Mouse (Mus musculus) stomach, embryonic 14.5 days (tissue): ENCODE measurements around the gene Met. TPM values are rescaled to one million over a fixed set of nuclear protein-coding genes. Genes with fewer than 3 reads are reported as not detected.

Source experiments
- ATAC-seq: fragments of 200-750 bp; cut with Nextera tagmentation; 2 replicates; pipeline ENCODE4 v1.8.0; 2017; ENCODE audit warnings: low read depth, moderate TSS enrichment; ENCODE audit not compliant: insufficient number of reproducible peaks, insufficient read depth, low FRiP score
- H3K27ac ChIP-seq: fragments of 300-500 bp; sonication (generic); 2 replicates; pipeline ENCODE4 v1.5.1; 2014; ENCODE audit warnings: mild to moderate bottlenecking, low read length, moderate library complexity, mixed read lengths
- H3K27me3 ChIP-seq: fragments of 300-500 bp; sonication (generic); 2 replicates; pipeline ENCODE4 v1.6.1; 2014; ENCODE audit warnings: low read length, control low read depth, mixed read lengths; ENCODE audit not compliant: control insufficient read depth, insufficient read depth
- H3K36me3 ChIP-seq: fragments of 300-500 bp; sonication (generic); 2 replicates; pipeline ENCODE4 v1.6.1; 2014; ENCODE audit warnings: mild to moderate bottlenecking, control low read depth, low read length, moderate library complexity, mixed read lengths; ENCODE audit not compliant: control insufficient read depth, insufficient read depth
- H3K4me1 ChIP-seq: fragments of 300-500 bp; sonication (generic); 2 replicates; pipeline ENCODE4 v1.6.1; 2014; ENCODE audit warnings: low read length, control low read depth, mixed read lengths; ENCODE audit not compliant: control insufficient read depth, insufficient read depth
- H3K4me2 ChIP-seq: fragments of 300-500 bp; sonication (generic); replicated peaks from 2 replicates; pipeline ENCODE4 v1.6.1; 2014; ENCODE audit warnings: low read depth, low read length, control low read depth
- H3K4me3 ChIP-seq: fragments of 300-500 bp; sonication (generic); 2 replicates; pipeline ENCODE4 v1.5.1; 2014; ENCODE audit warnings: low read depth, low read length, control low read depth
- H3K9ac ChIP-seq: fragments of 300-500 bp; sonication (generic); replicated peaks from 2 replicates; pipeline ENCODE4 v1.6.1; 2014; ENCODE audit warnings: low read depth, mild to moderate bottlenecking, control low read depth, low read length, moderate library complexity, mixed read lengths
- H3K9me3 ChIP-seq: fragments of 300-500 bp; sonication (generic); 2 replicates; pipeline ENCODE4 v1.6.1; 2016; ENCODE audit warnings: low read depth, low read length, control low read depth; ENCODE audit not compliant: control insufficient read depth
- WGBS: fragments of 180-500 bp; shearing (Covaris S2); extraction: QIAGEN DNeasy Blood & Tissue Kit; methylation state at CpG from one replicate; pipeline ENCODE4 v1.1.7; 2014; 5-methylcytosine and 5-hydroxymethylcytosine counted together
- polyA plus RNA-seq: library from polyadenylated mRNA; unstranded; fragments of >200 nt; fragmentation: Nextera tagmentation; extraction: Ambion mirVana; gene quantifications from 2 replicates; pipeline ENCODE4 v1.2.1, GENCODE M21; 2014

Met gene
- polyA plus RNA-seq, 1 experiment from 2014 or later: 15.8 TPM

GRCm38 (mm10) chr6:17561886-17562285 lies 98.3 kb downstream of the Met start:
- H3K9me3 ChIP-seq: no peaks in the 10 kb centered on the region
- WGBS: 35% methylated on average over 3 of the region's 3 CpGs
- peaks cover 11% of the 10 kb centered on the region for H3K4me1 ChIP-seq
- no peaks in the 10 kb centered on the region for H3K27me3 ChIP-seq
- no peak overlapping the region for H3K9ac ChIP-seq
- H3K4me3 ChIP-seq: no peak overlapping the region
- H3K27ac ChIP-seq: no peak overlapping the region
- ATAC-seq: no peak
- H3K36me3 ChIP-seq: no peaks in the 10 kb centered on the region
- H3K4me2 ChIP-seq: no peak overlapping the region

- Histone ChIP-seq H3K27me3 (no peaks in the 10 kb centered on the region), H3K27ac (no peak overlapping the region), H3K36me3 (no peaks in the 10 kb centered on the region), H3K9ac (no peak overlapping the region), H3K9me3 (no peaks in the 10 kb centered on the region), H3K4me3 (no peak overlapping the region), H3K4me2 (0 out of 2 replicates have a peak overlapping the region, but pooled peaks have one; percentile 1), H3K4me1 (peaks cover 11% of the 10 kb centered on the region)
- WGBS: 20% methylated on average over 10 of the region's 10 CpGs
- no peak for ATAC-seq
These were observed 99.0 kb downstream of the Met start for GRCm38 (mm10) chr6:17562472-17563088.

- no peak overlapping the region for H3K27ac ChIP-seq
- ATAC-seq: no peak
- WGBS: 87% methylated on average over 11 of the region's 11 CpGs
- H3K4me1 ChIP-seq: no peaks in the 10 kb centered on the region
- no peak overlapping the region for H3K4me2 ChIP-seq
- H3K9me3 ChIP-seq: no peaks in the 10 kb centered on the region
- no peaks in the 10 kb centered on the region for H3K36me3 ChIP-seq
- H3K27me3 ChIP-seq: no peaks in the 10 kb centered on the region
- no peak overlapping the region for H3K4me3 ChIP-seq
- H3K9ac ChIP-seq: no peak overlapping the region
These were observed 105.2 kb downstream of the Met start for GRCm38 (mm10) chr6:17568702-17569352.

GRCm38 (mm10) chr6:17573227-17573626 lies 109.6 kb downstream of the Met start:
- Histone ChIP-seq H3K9ac (no peak overlapping the region), H3K4me2 (no peak overlapping the region), H3K9me3 (no peaks in the 10 kb centered on the region), H3K4me3 (no peak overlapping the region), H3K27ac (no peak overlapping the region), H3K4me1 (no peaks in the 10 kb centered on the region), H3K36me3 (no peaks in the 10 kb centered on the region), H3K27me3 (no peaks in the 10 kb centered on the region)
- 55% methylated on average over 5 of the region's 5 CpGs for WGBS
- no peak for ATAC-seq

GRCm38 (mm10) chr6:17573732-17574131 lies 110.1 kb downstream of the Met start:
- Histone ChIP-seq H3K4me1 (no peaks in the 10 kb centered on the region), H3K4me3 (no peak overlapping the region), H3K9me3 (no peaks in the 10 kb centered on the region), H3K27me3 (no peaks in the 10 kb centered on the region), H3K9ac (no peak overlapping the region), H3K4me2 (no peak overlapping the region), H3K36me3 (no peaks in the 10 kb centered on the region), H3K27ac (no peak overlapping the region)
- ATAC-seq: no peak
- 84% methylated on average over 2 of the region's 2 CpGs for WGBS

GRCm38 (mm10) chr6:17578092-17578760 lies 114.6 kb downstream of the Met start:
- Histone ChIP-seq H3K9me3 (no peaks in the 10 kb centered on the region), H3K4me1 (no peaks in the 10 kb centered on the region), H3K27ac (no peak overlapping the region), H3K4me2 (no peak overlapping the region), H3K36me3 (no peaks in the 10 kb centered on the region), H3K4me3 (no peak overlapping the region), H3K9ac (no peak overlapping the region), H3K27me3 (no peaks in the 10 kb centered on the region)
- no peak for ATAC-seq
- 49% methylated on average over 3 of the region's 3 CpGs for WGBS

GRCm38 (mm10) chr6:17580349-17580748 lies 116.7 kb downstream of the Met start:
- Histone ChIP-seq H3K9me3 (no peaks in the 10 kb centered on the region), H3K36me3 (no peaks in the 10 kb centered on the region), H3K9ac (no peak overlapping the region), H3K4me2 (no peak overlapping the region), H3K4me3 (no peak overlapping the region), H3K27me3 (no peaks in the 10 kb centered on the region), H3K27ac (no peak overlapping the region), H3K4me1 (no peaks in the 10 kb centered on the region)
- ATAC-seq: no peak
- WGBS: 87% methylated on average over 3 of the region's 3 CpGs

- no peaks in the 10 kb centered on the region for H3K36me3 ChIP-seq
- ATAC-seq: peak; percentile 65; the same call in 1 of the 2 replicates
- H3K27me3 ChIP-seq: no peaks in the 10 kb centered on the region
- no peaks in the 10 kb centered on the region for H3K4me1 ChIP-seq
- H3K9ac ChIP-seq: no peak overlapping the region
- 20% methylated on average over 13 of the region's 13 CpGs for WGBS
- H3K4me3 ChIP-seq: peak overlapping the region; percentile 28; the same call in 1 of the 2 replicates
- H3K4me2 ChIP-seq: peak overlapping the region; percentile 45
- H3K9me3 ChIP-seq: no peaks in the 10 kb centered on the region
- no peak overlapping the region for H3K27ac ChIP-seq
These were observed 120.4 kb downstream of the Met start for GRCm38 (mm10) chr6:17583982-17584381.
